Mouse (Mus musculus): ENCODE data around the gene Ran.

DNA sequence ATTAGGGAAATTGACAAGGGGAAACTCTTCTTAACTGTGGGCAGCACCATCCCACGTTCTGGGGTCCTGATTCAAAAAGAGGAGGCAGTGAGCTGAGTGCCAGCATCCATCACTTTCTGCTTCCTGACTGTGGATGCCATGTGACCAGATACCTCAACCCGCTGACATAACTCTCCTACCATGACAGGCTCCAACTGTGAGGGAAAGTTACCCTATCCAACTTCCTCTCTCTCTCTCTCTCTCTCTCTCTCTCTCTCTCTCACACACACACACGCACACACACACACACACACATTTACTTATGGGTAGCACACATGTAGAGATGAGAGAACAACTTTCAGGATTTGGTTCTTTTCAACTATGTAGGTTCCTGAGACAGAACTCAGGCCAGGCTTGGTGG lies 10.3 kb upstream of the Ran start:
- TF ChIP-seq POLR2A (IDR thresholded peaks at IDR 0.05; ENCODE audit: extremely low read depth, insufficient read depth, low read length) (no peak), CTCF (IDR thresholded peaks at IDR 0.05; ENCODE audit: extremely low read depth, insufficient read depth, low read length) (no peak)
